Mouse (Mus musculus) kidney, adult 2 months (tissue): ENCODE results near the gene Vmn1r223.

ENCODE experiments used
- CTCF ChIP-seq: fragments of 200-500 bp; conservative IDR thresholded peaks from 2 replicates; pipeline ENCODE4 v1.5.1; 2011; ENCODE audit warnings: low read depth, mild to moderate bottlenecking, control low read depth, low read length, moderate library complexity, mixed read lengths; ENCODE audit not compliant: insufficient read depth, insufficient read length
- POLR2A ChIP-seq: fragments of 200-500 bp; IDR thresholded peaks from one replicate; pipeline ENCODE4 v1.6.1; 2011; ENCODE audit warnings: low read depth, low read length, control low read depth

GRCm38 (mm10) chr13:23269681-23270080, 22.7 kb downstream of the Vmn1r223 start:
- TF ChIP-seq CTCF (no peak), POLR2A (no peak)
